Mouse (Mus musculus) left cerebral cortex, postnatal 10 days (tissue): ENCODE measurements at regions not wholly inside any gene's neighbourhood (a gene's known extent, or its start where the extent isn't known, plus 50 kb on each side); places are given as distances from the start of the nearest gene placed in this dataset.
A peak's percentile ranks its signal among the peaks of the same experiment; 100 is the strongest.
"Not testable (repeated sequence)": the region's sequence is repeated elsewhere in the genome, so short reads cannot be mapped to it uniquely, and the experiment has no call there.

Experiments
- DNase-seq, 2 experiments: peaks; one replicate each; pipeline ENCODE4 v3.0.0; 2021 to 2022; ENCODE audit warnings: low spot score in 2 of 2, mixed read lengths in 1 of 2; ENCODE audit errors: extremely low spot score in 1 of 2
- intact Hi-C: fragments of 180-260 bp; cut with DNase I; formaldehyde crosslinking; loops from one replicate; pipeline ENCODE4 v1.15.1; 2025

DNA sequence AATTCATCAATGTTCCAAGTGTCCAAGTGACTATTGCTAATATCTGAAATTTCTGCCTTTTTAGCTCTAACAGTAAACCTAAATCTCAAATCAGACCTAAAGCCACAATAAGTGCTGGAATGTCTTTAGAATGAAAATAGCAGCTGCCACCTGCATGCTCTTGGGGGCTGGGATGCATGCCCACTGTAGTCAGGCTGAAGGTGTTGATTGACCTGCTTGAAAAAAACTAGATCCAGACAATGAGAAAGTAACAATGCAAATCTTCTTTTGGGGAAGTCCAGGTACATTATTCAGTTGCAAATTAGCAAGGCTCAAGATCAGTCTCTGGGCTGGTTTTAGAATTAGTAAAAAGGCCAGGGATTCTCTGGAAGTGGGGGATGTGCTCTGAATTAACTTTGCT, 1759.9 kb upstream of the Slc39a10 start:
- intact Hi-C loops, DNase-seq: not testable (repeated sequence)

DNA sequence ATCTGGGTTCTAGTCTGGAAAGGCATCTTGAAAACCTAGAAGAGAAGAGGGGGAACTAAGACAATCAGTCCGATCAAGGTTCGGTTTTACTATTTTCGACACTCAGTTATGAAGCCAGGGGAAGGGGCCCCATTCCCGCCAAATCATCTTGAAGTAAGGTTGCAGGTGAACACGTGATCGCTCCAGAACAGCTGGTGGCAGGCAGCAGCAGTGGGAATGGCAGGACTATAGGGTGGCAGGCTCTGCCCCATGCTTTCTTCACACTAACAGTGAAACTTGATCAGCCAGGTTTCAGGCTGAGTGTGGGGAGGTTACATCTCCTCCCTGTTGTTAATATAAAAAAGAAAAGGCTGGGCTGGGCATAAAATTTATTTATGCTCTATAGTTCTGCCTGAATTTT, 1758.7 kb upstream of the Slc39a10 start:
- DNase-seq = no peak
- intact Hi-C loops = no loop called here

DNA sequence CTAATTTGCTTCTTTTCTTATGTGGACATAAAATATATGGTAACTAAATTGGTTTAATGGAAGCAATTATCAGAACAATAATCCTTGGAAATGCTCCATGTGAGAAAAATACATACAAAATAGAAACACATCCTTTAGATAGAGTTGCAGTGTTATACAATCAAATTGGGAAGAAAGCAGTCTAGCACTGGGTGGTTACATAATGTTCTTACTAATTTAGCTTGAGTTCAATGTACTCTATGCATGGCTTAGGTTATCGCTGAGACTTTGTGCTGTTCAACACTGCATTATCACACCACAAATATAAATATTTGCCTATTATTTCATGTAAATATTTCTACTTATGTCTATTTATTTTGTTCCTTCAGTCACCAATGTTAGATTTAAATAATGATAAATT, 1724.5 kb upstream of the Slc39a10 start:
- intact Hi-C loops = no loop called here
- no peak for DNase-seq

DNA sequence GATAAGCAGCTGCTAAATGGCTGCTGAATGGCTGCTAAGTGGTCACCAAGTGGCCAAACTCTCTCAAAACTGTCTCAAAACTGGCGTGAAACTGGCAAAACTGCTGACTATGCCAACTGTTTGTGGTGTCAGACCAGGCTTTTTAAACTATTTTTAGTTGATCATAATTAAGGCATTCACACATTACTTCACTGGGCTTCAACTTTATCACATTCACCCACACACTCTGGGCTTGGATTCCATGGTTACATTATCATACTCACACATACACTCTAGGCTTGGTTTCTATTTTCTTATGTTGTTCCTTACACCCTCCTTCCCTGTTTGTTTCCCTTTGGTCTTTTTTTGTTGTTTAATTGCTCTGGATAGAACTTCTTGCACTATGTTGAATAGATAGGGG, 1716.4 kb upstream of the Slc39a10 start:
- intact Hi-C loops = no loop called here

More for the DNA sequence above, 1716.4 kb upstream of the Slc39a10 start:
- DNase-seq = peak in 1 of 2 experiments; percentile 7
